Mouse (Mus musculus): ENCODE measurements around the gene Wasf1. TPM values are rescaled to one million over a fixed set of nuclear protein-coding genes. Genes with fewer than 3 reads are reported as not detected.
A peak's percentile ranks its signal among the peaks of the same experiment; 100 is the strongest.

Gene Wasf1
- polyA plus RNA-seq, 1 experiment from 2014 or later = 19.5 TPM

- Histone ChIP-seq H3K27ac (ENCODE audit: low read depth) (no peak overlapping the region), H3K4me1 (replicated peaks; ENCODE audit: control insufficient read depth, insufficient read depth, low read length) (no peaks in the 10 kb centered on the region), H3K27me3 (replicated peaks; ENCODE audit: control insufficient read depth, insufficient read depth, low read length) (no peaks in the 10 kb centered on the region), H3K36me3 (ENCODE audit: control insufficient read depth, insufficient read depth, low read length) (0 out of 2 replicates have a peak, but pooled peaks cover 4% of the 10 kb centered on the region), H3K9ac (ENCODE audit: low read length) (no peak overlapping the region), H3K4me2 (ENCODE audit: low read length) (no peak overlapping the region), H3K4me3 (ENCODE audit: low read depth, low read length) (no peak overlapping the region), H3K9me3 (ENCODE audit: control insufficient read depth, low read length) (no peaks in the 10 kb centered on the region)
- WGBS = 53% methylated on average over 2 of the region's 2 CpGs
- DNase-seq (ENCODE audit: low spot score) (no peak), ATAC-seq (replicated peaks; ENCODE audit: low FRiP score, low TSS enrichment, low read depth) (no peak)
Observed at GRCm38 (mm10) chr10:40855616-40856015, 27.7 kb upstream of the Wasf1 start.

GRCm38 (mm10) chr10:40856703-40857102 is 26.6 kb upstream of the Wasf1 start:
- Histone ChIP-seq H3K4me3 (ENCODE audit: low read depth, low read length) (no peak overlapping the region), H3K4me2 (ENCODE audit: low read length) (no peak overlapping the region), H3K36me3 (ENCODE audit: control insufficient read depth, insufficient read depth, low read length) (peaks cover 4% of the 10 kb centered on the region; the same call in 1 of the 2 replicates), H3K4me1 (replicated peaks; ENCODE audit: control insufficient read depth, insufficient read depth, low read length) (no peaks in the 10 kb centered on the region), H3K27me3 (replicated peaks; ENCODE audit: control insufficient read depth, insufficient read depth, low read length) (no peaks in the 10 kb centered on the region), H3K9me3 (ENCODE audit: control insufficient read depth, low read length) (no peaks in the 10 kb centered on the region), H3K9ac (ENCODE audit: low read length) (no peak overlapping the region), H3K27ac (ENCODE audit: low read depth) (no peak overlapping the region)
- no peak for ATAC-seq (replicated peaks; ENCODE audit: low FRiP score, low TSS enrichment, low read depth)
- WGBS = 91% methylated on average over 7 of the region's 7 CpGs
- DNase-seq (ENCODE audit: low spot score) = no peak

- peaks cover 4% of the 10 kb centered on the region; the same call in 1 of the 2 replicates for H3K36me3 ChIP-seq (ENCODE audit: control insufficient read depth, insufficient read depth, low read length)
- no peak overlapping the region for H3K4me2 ChIP-seq (ENCODE audit: low read length)
- H3K4me3 ChIP-seq (ENCODE audit: low read depth, low read length) = no peak overlapping the region
- H3K4me1 ChIP-seq (replicated peaks; ENCODE audit: control insufficient read depth, insufficient read depth, low read length) = no peaks in the 10 kb centered on the region
- DNase-seq (ENCODE audit: low spot score) (no peak), ATAC-seq (replicated peaks; ENCODE audit: low FRiP score, low TSS enrichment, low read depth) (no peak)
- no peak overlapping the region for H3K27ac ChIP-seq (ENCODE audit: low read depth)
- 82% methylated on average over 8 of the region's 8 CpGs for WGBS
- H3K27me3 ChIP-seq (replicated peaks; ENCODE audit: control insufficient read depth, insufficient read depth, low read length) = no peaks in the 10 kb centered on the region
- no peaks in the 10 kb centered on the region for H3K9me3 ChIP-seq (ENCODE audit: control insufficient read depth, low read length)
- H3K9ac ChIP-seq (ENCODE audit: low read length) = no peak overlapping the region
Observed at GRCm38 (mm10) chr10:40857599-40857998, 25.7 kb upstream of the Wasf1 start.

- Histone ChIP-seq H3K4me1 (replicated peaks; ENCODE audit: control insufficient read depth, insufficient read depth, low read length) (no peaks in the 10 kb centered on the region), H3K9ac (ENCODE audit: low read length) (no peak overlapping the region), H3K27me3 (replicated peaks; ENCODE audit: control insufficient read depth, insufficient read depth, low read length) (no peaks in the 10 kb centered on the region), H3K4me2 (ENCODE audit: low read length) (no peak overlapping the region), H3K9me3 (ENCODE audit: control insufficient read depth, low read length) (no peaks in the 10 kb centered on the region), H3K27ac (ENCODE audit: low read depth) (no peak overlapping the region), H3K36me3 (ENCODE audit: control insufficient read depth, insufficient read depth, low read length) (peaks cover 7% of the 10 kb centered on the region; the same call in 1 of the 2 replicates), H3K4me3 (ENCODE audit: low read depth, low read length) (no peak overlapping the region)
- DNase-seq (ENCODE audit: low spot score) (no peak), ATAC-seq (replicated peaks; ENCODE audit: low FRiP score, low TSS enrichment, low read depth) (no peak)
- 89% methylated on average over 2 of the region's 2 CpGs for WGBS
Observed at GRCm38 (mm10) chr10:40868081-40868480, 15.2 kb upstream of the Wasf1 start.

GRCm38 (mm10) chr10:40871301-40871700 is 12.0 kb upstream of the Wasf1 start:
- Histone ChIP-seq H3K4me2 (ENCODE audit: low read length) (no peak overlapping the region), H3K4me1 (replicated peaks; ENCODE audit: control insufficient read depth, insufficient read depth, low read length) (no peaks in the 10 kb centered on the region), H3K36me3 (ENCODE audit: control insufficient read depth, insufficient read depth, low read length) (no peaks in the 10 kb centered on the region; the same call in 1 of the 2 replicates), H3K9ac (ENCODE audit: low read length) (no peak overlapping the region), H3K9me3 (ENCODE audit: control insufficient read depth, low read length) (no peaks in the 10 kb centered on the region), H3K27me3 (replicated peaks; ENCODE audit: control insufficient read depth, insufficient read depth, low read length) (no peaks in the 10 kb centered on the region), H3K27ac (ENCODE audit: low read depth) (no peak overlapping the region), H3K4me3 (ENCODE audit: low read depth, low read length) (no peak overlapping the region)
- no peak for ATAC-seq (replicated peaks; ENCODE audit: low FRiP score, low TSS enrichment, low read depth)
- DNase-seq (ENCODE audit: low spot score) = no peak
- WGBS = 87% methylated on average over 2 of the region's 2 CpGs

- Histone ChIP-seq H3K27me3 (replicated peaks; ENCODE audit: control insufficient read depth, insufficient read depth, low read length) (no peaks in the 10 kb centered on the region), H3K4me2 (ENCODE audit: low read length) (no peak overlapping the region), H3K36me3 (ENCODE audit: control insufficient read depth, insufficient read depth, low read length) (no peaks in the 10 kb centered on the region), H3K27ac (ENCODE audit: low read depth) (no peak overlapping the region), H3K9me3 (ENCODE audit: control insufficient read depth, low read length) (no peaks in the 10 kb centered on the region), H3K4me1 (replicated peaks; ENCODE audit: control insufficient read depth, insufficient read depth, low read length) (no peaks in the 10 kb centered on the region), H3K4me3 (ENCODE audit: low read depth, low read length) (no peak overlapping the region), H3K9ac (ENCODE audit: low read length) (no peak overlapping the region)
- WGBS = 94% methylated on average over 2 of the region's 2 CpGs
- ATAC-seq (replicated peaks; ENCODE audit: low FRiP score, low TSS enrichment, low read depth) = no peak
- no peak for DNase-seq (ENCODE audit: low spot score)
Observed at GRCm38 (mm10) chr10:40872052-40872451, 11.2 kb upstream of the Wasf1 start.

- WGBS = 79% methylated on average over 3 of the region's 3 CpGs
- Histone ChIP-seq H3K4me1 (replicated peaks; ENCODE audit: control insufficient read depth, insufficient read depth, low read length) (peaks cover 12% of the 10 kb centered on the region; the same call in 1 of the 2 replicates), H3K9ac (ENCODE audit: low read length) (no peak overlapping the region), H3K9me3 (ENCODE audit: control insufficient read depth, low read length) (no peaks in the 10 kb centered on the region), H3K4me2 (ENCODE audit: low read length) (no peak overlapping the region), H3K27ac (ENCODE audit: low read depth) (no peak overlapping the region), H3K36me3 (ENCODE audit: control insufficient read depth, insufficient read depth, low read length) (peaks cover 10% of the 10 kb centered on the region), H3K4me3 (ENCODE audit: low read depth, low read length) (no peak overlapping the region), H3K27me3 (replicated peaks; ENCODE audit: control insufficient read depth, insufficient read depth, low read length) (no peaks in the 10 kb centered on the region)
- no peak for ATAC-seq (replicated peaks; ENCODE audit: low FRiP score, low TSS enrichment, low read depth)
- no peak for DNase-seq (ENCODE audit: low spot score)
Observed at GRCm38 (mm10) chr10:40878246-40878645, 5.0 kb upstream of the Wasf1 start.

GRCm38 (mm10) chr10:40879969-40880368 is 3.3 kb upstream of the Wasf1 start:
- ATAC-seq (replicated peaks; ENCODE audit: low FRiP score, low TSS enrichment, low read depth) (no peak), DNase-seq (ENCODE audit: low spot score) (no peak)
- Histone ChIP-seq H3K9me3 (ENCODE audit: control insufficient read depth, low read length) (no peaks in the 10 kb centered on the region), H3K4me3 (ENCODE audit: low read depth, low read length) (no peak overlapping the region), H3K27me3 (replicated peaks; ENCODE audit: control insufficient read depth, insufficient read depth, low read length) (no peaks in the 10 kb centered on the region), H3K4me1 (replicated peaks; ENCODE audit: control insufficient read depth, insufficient read depth, low read length) (peaks cover 12% of the 10 kb centered on the region; the same call in 1 of the 2 replicates), H3K27ac (ENCODE audit: low read depth) (no peak overlapping the region), H3K4me2 (ENCODE audit: low read length) (no peak overlapping the region), H3K9ac (ENCODE audit: low read length) (no peak overlapping the region), H3K36me3 (ENCODE audit: control insufficient read depth, insufficient read depth, low read length) (peaks cover 10% of the 10 kb centered on the region)
- WGBS = 86% methylated on average over 9 of the region's 9 CpGs

GRCm38 (mm10) chr10:40881236-40881635 is 2.0 kb upstream of the Wasf1 start:
- Histone ChIP-seq H3K9ac (ENCODE audit: low read length) (no peak overlapping the region), H3K4me3 (ENCODE audit: low read depth, low read length) (no peak overlapping the region), H3K4me2 (ENCODE audit: low read length) (peak overlapping the region; percentile 76), H3K27ac (ENCODE audit: low read depth) (no peak overlapping the region), H3K4me1 (replicated peaks; ENCODE audit: control insufficient read depth, insufficient read depth, low read length) (peaks cover 12% of the 10 kb centered on the region; the same call in 1 of the 2 replicates), H3K27me3 (replicated peaks; ENCODE audit: control insufficient read depth, insufficient read depth, low read length) (no peaks in the 10 kb centered on the region), H3K36me3 (ENCODE audit: control insufficient read depth, insufficient read depth, low read length) (peaks cover 10% of the 10 kb centered on the region), H3K9me3 (ENCODE audit: control insufficient read depth, low read length) (no peaks in the 10 kb centered on the region)
- WGBS = 68% methylated on average over 3 of the region's 3 CpGs
- ATAC-seq (replicated peaks; ENCODE audit: low FRiP score, low TSS enrichment, low read depth) (no peak), DNase-seq (ENCODE audit: low spot score) (no peak)

Measured in intestine, embryonic 14.5 days (tissue).